Mouse (Mus musculus) cerebellum, adult 8-10 months (tissue): ENCODE data around the gene Naglu.
A peak's percentile ranks its signal among the peaks of the same experiment; 100 is the strongest.

Source experiments
- DNase-seq: peaks from one replicate; pipeline ENCODE4 v3.0.0; 2022

The Naglu gene

GRCm38 (mm10) chr11:101057860-101058259 lies 12.0 kb upstream of the Naglu start:
- peak; percentile 91 for DNase-seq

DNA sequence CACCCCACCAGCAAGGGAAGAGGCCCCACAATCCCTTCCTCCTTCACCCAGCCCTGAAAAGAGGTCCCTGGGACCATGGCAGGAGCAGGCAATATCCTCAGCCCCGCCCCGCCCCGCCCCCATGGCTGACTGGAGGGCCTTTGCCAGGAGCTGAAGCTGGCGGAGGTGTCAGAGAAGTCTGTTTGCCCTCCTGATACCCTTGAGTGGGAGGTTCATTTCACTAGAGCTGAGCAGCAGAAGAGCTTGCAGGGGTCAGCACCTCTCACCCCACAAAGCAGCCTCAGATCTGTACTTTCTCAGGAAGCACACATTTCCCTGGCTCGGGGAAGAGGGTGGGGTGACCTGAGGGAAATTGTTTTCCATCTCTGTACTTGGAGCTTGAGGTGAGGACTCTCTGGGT lies 11.1 kb upstream of the Naglu start:
- no peak for DNase-seq

DNA sequence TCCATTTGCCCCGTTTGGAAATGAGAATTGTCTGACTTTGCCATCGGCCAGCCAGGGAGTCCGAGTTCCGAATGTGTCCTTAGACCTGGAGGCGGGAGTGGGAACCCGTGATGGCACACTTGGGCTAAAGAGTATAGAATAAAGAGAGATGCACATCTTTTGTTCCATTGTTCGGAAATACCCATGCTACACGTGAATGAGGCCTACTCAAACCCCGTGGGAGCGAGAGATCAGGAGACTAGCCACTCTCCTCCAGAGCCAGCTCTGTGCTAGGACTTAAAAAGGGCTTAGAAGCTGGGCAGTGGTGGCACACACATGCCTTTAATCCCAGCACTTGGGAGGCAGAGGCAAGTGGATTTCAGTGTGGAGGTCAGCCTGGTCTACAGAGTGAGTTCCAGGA lies 10.3 kb upstream of the Naglu start:
- no peak for DNase-seq

DNA sequence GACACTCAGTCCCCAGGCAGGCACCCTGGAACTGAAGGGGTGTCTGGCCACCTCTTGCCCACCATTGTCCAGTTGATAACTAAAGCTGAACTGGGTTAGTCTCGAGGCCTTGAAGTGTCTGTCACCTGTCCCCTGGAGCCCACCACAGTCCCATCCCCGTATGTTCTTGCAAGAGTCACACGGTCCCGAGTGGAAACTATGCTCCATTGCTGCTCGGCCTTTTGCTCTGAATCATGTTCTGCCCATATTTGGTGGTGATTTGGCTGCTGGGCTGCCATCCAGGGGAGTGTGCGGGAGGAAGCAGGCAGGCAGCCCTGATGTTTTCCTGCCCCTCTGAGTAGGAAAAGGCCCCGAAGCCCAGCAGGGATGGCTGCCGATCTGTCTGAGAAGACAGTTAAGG lies 9.7 kb upstream of the Naglu start:
- DNase-seq, result no peak

DNA sequence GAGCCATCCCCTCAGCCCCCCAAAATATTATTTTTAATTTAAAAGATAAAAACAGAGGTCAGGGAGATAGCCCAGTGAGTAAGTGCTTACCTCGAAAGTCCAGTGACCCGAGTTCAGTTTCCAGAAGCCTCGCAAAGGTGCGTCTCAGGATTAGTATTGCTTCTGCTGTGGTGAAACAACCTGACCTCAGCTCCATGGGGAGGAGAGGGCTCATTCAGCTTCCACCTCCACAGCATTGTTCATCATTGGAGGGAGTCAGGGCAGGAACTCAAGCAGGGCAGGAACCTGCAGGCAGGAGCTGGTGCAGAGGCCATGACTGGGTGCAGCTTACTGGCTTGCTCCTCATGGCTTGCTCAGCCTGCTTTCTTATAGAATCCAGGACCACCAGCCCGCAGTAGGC lies 8.8 kb upstream of the Naglu start:
- DNase-seq, result no peak

GRCm38 (mm10) chr11:101062165-101062884 lies 7.5 kb upstream of the Naglu start:
- no peak for DNase-seq

DNA sequence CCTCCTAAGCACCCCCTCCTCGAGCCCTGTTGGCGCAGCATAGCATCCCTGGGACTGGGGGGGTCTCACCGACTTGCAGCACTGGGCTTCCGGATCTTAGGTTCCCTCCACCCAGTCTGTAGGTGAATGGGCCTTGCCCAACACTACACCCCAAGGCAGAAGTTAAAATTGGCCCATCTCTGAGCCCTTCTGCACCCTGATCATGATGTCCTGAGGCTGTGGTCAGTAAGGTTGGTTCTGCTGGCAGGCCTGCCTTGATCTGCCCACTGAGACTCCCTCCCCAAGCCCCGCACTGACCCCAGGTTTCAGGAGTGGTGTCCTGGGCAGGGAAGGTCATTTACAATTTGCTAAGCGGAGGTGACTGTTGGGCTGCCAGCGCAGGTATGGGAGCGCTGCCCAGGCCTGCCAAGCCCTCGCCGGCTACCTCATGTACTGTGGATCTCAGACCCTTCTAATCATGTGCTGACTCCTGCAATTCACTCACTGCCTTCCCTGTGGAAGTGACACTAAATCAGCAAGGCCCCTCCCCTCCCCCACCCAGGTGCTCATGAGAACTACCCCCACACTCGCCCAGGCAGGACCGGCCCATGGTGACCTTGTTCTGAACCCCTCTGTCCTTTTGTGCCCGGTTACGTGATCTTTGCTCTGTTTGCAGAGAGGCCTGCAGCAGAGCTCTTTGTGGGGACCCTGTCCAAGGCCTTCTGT lies 6.7 kb upstream of the Naglu start:
- DNase-seq, result no peak

DNA sequence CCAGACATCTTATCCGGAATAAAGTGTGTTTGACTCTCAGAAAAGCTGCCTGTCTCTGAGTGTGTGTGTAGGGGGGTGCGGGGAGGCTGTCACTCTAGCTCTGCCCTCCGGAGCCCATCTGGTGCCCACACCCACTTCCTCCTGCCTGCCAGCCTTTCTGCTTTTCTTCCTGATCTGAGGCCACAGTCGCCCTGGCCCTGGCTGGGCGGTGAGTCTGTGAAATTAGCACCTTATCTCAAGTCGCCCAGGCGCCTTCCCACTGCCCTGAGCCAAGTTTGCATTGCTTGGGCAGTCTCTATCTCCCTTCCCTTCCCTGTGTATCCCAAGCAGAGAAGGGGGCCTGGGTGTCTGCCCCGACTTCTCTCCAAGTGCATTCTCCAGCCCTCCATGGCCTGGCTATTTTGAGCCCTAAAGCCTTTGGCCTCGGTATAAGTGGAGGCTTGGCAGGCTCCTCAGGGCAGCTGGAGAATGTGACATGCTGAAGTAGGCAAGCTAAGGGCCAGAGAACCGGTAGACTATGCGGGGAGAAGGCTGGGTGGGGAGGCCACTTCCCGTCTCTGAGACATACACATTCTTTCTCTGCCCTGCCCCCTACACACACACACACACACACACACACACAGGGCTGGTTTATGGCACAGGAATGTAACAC lies 6.0 kb upstream of the Naglu start:
- DNase-seq, result peak; percentile 63

DNA sequence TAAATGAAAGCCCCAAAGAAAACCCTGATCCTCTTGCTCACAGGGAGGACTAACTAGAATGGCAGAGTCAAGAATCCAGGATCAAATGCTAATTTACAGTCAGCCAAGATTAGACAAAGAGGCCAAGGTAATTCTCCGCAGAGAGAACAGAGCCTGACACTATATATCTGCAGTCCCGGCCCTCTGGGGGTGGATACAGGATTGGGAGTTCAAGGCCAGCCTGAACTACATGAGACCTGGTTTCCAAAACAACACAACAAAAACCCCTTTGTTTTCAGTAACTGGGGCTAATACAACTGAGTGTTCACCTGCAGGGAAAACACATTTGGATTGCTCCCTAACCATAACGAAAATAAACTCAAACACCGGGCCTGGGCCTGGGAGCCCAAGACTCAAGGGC lies 5.3 kb upstream of the Naglu start:
- DNase-seq, result no peak

DNA sequence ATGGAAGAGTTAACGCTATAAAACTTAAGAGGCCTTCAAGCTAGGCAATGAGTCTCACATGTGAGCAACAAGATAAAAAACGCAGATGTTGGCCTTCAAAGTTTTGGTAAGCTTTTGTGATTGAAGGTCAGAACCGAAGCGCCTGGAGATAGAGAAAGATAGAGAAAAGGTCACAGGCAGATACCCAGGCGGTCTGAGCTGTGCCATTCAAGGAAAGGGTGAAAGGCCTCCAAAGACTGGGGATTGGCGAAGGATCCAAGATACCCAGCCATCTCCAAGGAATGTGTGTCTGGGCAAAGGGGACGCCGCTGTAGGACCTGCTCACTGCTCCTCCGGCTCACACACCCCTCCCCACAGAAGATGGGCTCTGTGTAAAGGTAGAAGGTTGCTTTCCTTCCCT lies 4.8 kb upstream of the Naglu start:
- no peak for DNase-seq

DNA sequence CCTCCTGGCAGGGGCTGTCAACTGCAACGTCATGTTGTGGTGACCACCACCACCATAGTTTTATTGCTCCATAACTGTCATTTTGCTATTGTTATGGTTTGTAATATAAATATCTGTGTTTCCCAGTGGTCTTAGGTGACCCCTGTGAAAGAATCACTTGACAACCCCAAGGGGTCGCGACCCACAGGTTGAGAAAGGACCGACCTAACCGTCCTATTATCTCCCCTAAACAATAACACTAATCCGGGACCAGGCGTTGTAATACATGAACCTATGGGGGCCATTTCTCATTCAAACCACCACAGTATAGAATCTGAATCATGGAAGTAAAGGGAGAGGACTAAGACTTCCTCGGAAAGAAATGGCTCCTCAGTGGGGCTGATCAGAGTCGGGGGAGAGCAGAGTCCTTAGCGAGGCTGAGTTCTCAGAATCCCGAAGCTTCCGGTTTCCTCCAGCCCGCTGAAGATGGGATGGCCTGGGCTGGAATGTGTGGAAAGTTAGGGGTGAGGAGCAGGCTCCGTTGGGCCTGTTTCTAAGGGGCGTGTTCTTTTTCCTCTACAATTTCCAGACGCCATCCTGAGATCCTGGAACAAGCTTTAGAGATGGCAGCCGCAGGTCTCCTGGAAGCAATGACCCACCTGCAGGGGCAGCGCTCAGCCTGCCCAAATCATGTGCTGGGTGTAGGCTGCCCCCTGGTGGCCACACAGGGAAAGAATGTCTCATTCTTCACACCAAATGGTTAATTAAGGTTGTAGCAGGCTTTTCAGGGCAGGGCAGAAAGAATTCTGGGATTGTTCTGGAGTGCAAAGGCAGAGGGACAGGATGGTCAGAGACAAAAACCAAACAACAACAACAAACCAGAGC lies 3.0 kb upstream of the Naglu start:
- DNase-seq, result peak; percentile 88

- no peak for DNase-seq
These were observed 346 bp downstream of the Naglu start for GRCm38 (mm10) chr11:101070189-101070527.

GRCm38 (mm10) chr11:101070987-101071386 lies 1.2 kb downstream of the Naglu start:
- DNase-seq, result no peak

- no peak for DNase-seq
These were observed 2.1 kb downstream of the Naglu start for GRCm38 (mm10) chr11:101071810-101072428.

GRCm38 (mm10) chr11:101078121-101078520 lies 8.3 kb downstream of the Naglu start, which contains the start of gene Hsd17b1:
Gene Hsd17b1, plus strand, starts transcription at chr11:101078411.
- DNase-seq, result no peak

GRCm38 (mm10) chr11:101079746-101080145 lies 9.9 kb downstream of the Naglu start:
- DNase-seq, result no peak

DNA sequence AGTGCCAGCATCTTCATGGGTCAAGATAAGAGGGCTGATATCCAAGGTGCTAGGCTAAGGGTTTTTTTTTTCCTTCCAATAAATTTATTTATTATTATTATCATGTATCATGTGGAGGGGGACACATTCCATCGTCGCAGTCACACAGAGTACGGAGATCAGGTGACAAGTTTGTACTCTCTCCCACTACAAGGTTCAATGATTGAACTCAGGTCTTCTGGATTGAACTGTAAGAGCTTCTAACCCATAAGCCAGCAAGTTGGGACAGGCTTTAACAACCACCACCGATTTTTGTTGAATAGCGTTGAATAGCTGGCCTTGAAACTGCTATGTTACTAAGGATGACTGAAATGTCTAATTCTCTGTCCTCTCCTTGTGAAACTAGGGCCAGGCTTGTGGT lies 10.6 kb downstream of the Naglu start:
- no peak for DNase-seq

GRCm38 (mm10) chr11:101081659-101082058 lies 11.8 kb downstream of the Naglu start:
- no peak for DNase-seq

DNA sequence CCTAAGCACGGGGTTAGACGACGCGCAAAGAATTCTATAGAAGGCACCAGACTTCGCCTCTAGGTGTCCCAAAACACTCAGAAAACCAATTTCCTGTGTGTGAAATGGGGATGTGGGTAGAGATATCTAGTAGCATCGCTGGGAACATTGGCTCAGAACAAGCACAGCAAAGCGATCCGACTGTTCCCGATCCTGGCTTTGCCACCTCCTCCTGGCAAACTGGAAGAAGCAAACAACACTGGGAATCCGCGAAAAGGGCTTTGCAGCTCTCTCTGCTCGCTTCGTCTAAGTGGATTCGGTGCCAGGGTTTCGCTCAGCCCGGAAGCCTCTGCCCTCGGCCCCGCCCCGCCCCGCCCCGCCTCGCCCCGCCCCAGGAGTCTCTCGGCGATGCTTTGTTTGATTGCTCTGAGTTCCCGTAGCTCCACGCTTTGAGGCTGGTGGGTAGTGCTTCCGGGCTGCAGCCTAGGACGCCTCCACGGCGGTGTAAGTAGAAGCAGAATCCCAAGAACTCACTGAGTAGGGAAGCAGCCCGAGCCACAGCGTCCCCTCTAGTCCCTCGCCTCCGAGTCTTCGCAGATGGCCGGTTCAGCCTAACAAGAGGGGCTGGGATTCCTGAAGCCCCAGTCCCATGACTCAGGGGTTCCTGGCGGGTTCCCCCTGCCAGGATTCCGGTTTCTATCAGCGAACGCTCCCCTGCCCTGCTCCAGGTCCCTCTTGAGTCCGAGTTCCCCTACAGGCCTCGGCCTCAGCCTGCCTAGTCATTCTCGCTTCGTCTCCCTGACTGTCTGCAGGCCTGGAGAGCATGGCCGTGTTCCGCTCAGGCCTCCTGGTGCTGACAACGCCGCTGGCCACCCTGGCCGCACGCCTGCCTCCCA lies 12.6 kb downstream of the Naglu start, which contains the start of gene Coasy:
Gene Coasy, plus strand, starts transcription at position 358 of the 875 bp plus-strand sequence.
- peak; percentile 82 for DNase-seq

DNA sequence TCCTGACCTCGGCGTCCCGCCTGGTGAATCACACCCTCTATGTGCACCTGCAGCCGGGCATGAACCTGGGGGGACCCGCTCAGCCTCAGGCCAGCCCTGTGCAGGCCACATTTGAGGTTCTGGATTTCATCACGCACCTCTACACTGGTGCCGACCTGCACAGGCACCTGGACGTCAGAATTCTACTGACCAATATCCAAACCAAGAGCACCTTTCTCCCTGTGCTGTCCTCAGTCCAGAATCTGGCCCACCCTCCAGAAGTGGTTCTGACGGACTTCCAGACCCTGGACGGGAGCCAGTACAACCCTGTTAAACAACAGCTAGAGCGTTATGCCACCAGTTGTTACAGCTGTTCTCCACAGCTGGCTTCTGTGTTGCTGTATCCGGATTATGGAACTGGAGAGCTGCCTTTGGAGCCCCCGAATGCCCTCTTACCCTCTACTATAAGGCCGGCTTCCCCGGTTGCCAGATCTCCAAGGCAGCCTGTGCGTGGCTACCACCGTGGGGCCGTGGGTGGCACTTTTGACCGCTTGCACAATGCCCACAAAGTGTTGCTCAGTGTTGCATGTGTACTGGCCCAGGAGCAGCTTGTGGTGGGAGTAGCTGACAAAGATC lies 13.4 kb downstream of the Naglu start:
- peak; percentile 59 for DNase-seq

DNA sequence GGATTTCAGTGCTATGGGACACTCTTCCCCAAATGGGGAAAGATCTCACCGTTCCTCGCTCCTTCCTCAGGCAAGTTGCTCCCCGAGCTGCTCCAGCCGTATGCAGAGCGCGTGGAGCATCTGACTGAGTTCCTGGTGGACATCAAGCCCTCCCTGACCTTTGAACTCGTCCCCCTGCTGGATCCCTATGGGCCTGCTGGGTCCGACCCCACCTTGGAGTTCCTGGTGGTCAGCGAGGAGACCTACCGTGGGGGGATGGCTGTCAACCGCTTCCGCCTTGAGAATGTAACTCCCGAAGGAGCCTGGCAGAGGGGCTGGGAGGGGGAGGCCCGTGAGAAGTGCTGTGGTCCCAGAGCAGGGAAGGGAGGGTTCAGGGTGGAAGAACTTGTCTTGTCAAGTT lies 14.4 kb downstream of the Naglu start:
- DNase-seq, result peak; percentile 29
